Mouse (Mus musculus) heart, embryonic 12.5 days (tissue): ENCODE measurements around the gene Dcpp3. TPM values are rescaled to one million over a fixed set of nuclear protein-coding genes. Genes with fewer than 3 reads are reported as not detected.
A peak's percentile ranks its signal among the peaks of the same experiment; 100 is the strongest.
"Not testable (repeated sequence)": the region's sequence is repeated elsewhere in the genome, so short reads cannot be mapped to it uniquely, and the experiment has no call there.

Source experiments
- ATAC-seq: fragments of 200-750 bp; cut with Nextera tagmentation; 2 replicates; pipeline ENCODE4 v1.8.0; 2017; ENCODE audit warnings: moderate TSS enrichment, moderate library complexity; ENCODE audit not compliant: insufficient number of reproducible peaks, low FRiP score
- H3K27ac ChIP-seq: fragments of 300-500 bp; sonication (generic); 2 replicates; pipeline ENCODE4 v1.5.1; 2016; ENCODE audit warnings: mild to moderate bottlenecking, moderate library complexity; ENCODE audit not compliant: poor library complexity, severe bottlenecking
- H3K27me3 ChIP-seq: fragments of 300-500 bp; sonication (generic); replicated peaks from 2 replicates; pipeline ENCODE4 v1.6.1; 2016; ENCODE audit warnings: mild to moderate bottlenecking, moderate library complexity
- H3K36me3 ChIP-seq: fragments of 300-500 bp; sonication (generic); 2 replicates; pipeline ENCODE4 v1.6.1; 2016; ENCODE audit warnings: mild to moderate bottlenecking, moderate library complexity
- H3K4me1 ChIP-seq: fragments of 300-500 bp; sonication (generic); replicated peaks from 2 replicates; pipeline ENCODE4 v1.6.1; 2016; ENCODE audit warnings: mild to moderate bottlenecking
- H3K4me2 ChIP-seq: fragments of 300-500 bp; sonication (generic); 2 replicates; pipeline ENCODE4 v1.6.1; 2016; ENCODE audit warnings: mild to moderate bottlenecking, moderate library complexity
- H3K4me3 ChIP-seq: fragments of 300-500 bp; sonication (generic); 2 replicates; pipeline ENCODE4 v1.5.1; 2016; ENCODE audit warnings: mild to moderate bottlenecking
- H3K9ac ChIP-seq: fragments of 300-500 bp; sonication (generic); 2 replicates; pipeline ENCODE4 v1.6.1; 2016; ENCODE audit warnings: mild to moderate bottlenecking, moderate library complexity
- H3K9me3 ChIP-seq: fragments of 300-500 bp; sonication (generic); replicated peaks from 2 replicates; pipeline ENCODE4 v1.6.1; 2016; ENCODE audit warnings: mild to moderate bottlenecking, moderate library complexity
- WGBS: fragments of 180-500 bp; shearing (Covaris S2); methylation state at CpG from one replicate; pipeline ENCODE4 v1.1.7; 2016; 5-methylcytosine and 5-hydroxymethylcytosine counted together
- polyA plus RNA-seq: library from polyadenylated mRNA; unstranded; fragments of >200 nt; fragmentation: Nextera tagmentation; extraction: Ambion mirVana; gene quantifications from 2 replicates; pipeline ENCODE4 v1.2.1, GENCODE M21; 2016

The Dcpp3 gene
- polyA plus RNA-seq, 1 experiment from 2014 or later = not detected

DNA sequence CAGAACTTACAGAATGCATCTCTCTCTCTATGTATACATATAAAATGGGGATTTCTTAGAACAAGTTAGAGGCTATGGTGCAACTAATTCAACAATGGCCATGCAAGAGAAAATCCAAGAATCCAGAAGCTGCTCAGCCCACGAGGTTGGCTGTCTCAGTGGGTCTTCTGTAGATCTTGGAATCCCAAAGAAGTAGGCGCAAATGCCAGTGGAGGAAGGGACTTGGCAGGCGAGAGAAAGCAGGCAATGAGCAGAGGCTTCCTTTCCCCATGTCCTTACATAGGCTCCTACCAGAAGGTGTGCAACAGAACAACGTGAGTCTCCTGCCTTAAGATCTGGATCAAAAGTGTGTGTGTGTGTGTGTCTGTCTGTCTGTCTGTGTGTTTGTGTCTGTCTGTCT lies 30.2 kb downstream of the Dcpp3 start:
- not testable (repeated sequence) for H3K27ac ChIP-seq
- 75% methylated on average over 4 of the region's 4 CpGs for WGBS

DNA sequence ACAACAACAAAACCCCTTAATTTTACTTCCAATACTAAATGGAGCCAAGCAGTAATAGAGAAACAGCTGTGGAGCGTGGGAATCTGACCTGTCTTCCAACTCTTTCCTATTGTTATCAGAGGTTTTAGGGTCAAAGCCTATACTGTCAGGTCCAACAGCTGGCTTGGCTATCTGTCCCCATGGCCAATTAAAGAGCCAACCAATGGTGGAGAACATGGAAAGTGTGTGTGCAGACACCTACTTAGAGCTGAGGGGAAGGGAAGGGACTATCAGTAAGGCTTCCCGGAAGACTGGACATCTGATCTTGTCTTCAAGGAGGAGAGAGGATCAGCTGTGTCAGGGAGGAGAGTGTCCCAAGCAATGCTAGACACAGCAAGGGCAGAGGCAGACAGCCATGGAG lies 31.8 kb downstream of the Dcpp3 start:
- ATAC-seq = no peak
- 58% methylated on average over 2 of the region's 2 CpGs for WGBS
- H3K36me3 ChIP-seq = no peaks in the 10 kb centered on the region
- no peak overlapping the region for H3K9ac ChIP-seq
- no peaks in the 10 kb centered on the region for H3K4me1 ChIP-seq
- no peak overlapping the region for H3K4me3 ChIP-seq
- no peak overlapping the region for H3K4me2 ChIP-seq
- no peaks in the 10 kb centered on the region for H3K9me3 ChIP-seq
- no peaks in the 10 kb centered on the region for H3K27me3 ChIP-seq
- H3K27ac ChIP-seq = no peak overlapping the region

More for the DNA sequence above, 30.2 kb downstream of the Dcpp3 start:
- not testable (repeated sequence) for H3K36me3 ChIP-seq, H3K9me3 ChIP-seq, H3K9ac ChIP-seq, H3K4me2 ChIP-seq, ATAC-seq, H3K4me1 ChIP-seq, H3K4me3 ChIP-seq, H3K27me3 ChIP-seq

DNA sequence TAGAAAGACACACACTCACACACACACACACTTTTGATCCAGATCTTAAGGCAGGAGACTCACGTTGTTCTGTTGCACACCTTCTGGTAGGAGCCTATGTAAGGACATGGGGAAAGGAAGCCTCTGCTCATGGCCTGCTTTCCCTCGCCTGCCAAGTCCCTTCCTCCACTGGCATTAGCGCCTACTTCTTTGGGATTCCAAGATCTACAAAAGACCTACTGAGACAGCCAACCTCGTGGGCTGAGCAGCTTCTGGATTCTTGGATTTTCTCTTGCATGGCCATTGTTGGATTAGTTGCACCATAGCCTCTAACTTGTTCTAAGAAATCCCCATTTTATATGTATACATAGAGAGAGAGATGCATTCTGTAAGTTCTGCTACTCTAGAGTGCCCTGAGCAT lies 33.6 kb downstream of the Dcpp3 start:
- WGBS = 77% methylated on average over 4 of the region's 4 CpGs
- H3K27ac ChIP-seq, H3K4me3 ChIP-seq, H3K27me3 ChIP-seq, H3K9ac ChIP-seq, ATAC-seq, H3K4me1 ChIP-seq, H3K36me3 ChIP-seq, H3K9me3 ChIP-seq, H3K4me2 ChIP-seq: not testable (repeated sequence)

DNA sequence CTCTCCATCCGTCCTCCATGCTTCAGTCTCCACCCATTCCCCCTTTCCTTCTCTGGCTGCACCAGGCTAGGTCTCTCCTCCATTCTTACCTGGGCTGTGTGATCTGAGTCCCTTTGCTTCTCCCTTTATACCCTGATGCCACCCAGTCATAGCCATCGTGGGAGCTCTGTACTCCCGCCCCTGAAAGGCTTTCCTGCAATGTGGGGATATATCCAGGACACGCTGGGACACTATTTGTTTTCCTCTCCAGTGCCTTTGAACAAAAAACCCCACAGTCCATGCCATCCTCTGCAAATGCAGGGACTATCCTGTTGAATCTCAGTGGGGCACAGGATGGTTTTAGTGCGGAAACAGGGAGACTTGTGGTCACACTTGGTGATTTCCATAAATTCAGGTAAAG lies 37.9 kb downstream of the Dcpp3 start, which contains the start of gene Sbpl:
Sbpl (minus strand) TSS at position 101 of the 400 bp plus-strand sequence.
- ATAC-seq = no peak
- Histone ChIP-seq H3K36me3 (no peaks in the 10 kb centered on the region), H3K9me3 (no peaks in the 10 kb centered on the region), H3K4me1 (no peaks in the 10 kb centered on the region), H3K4me2 (no peak within 1 kb of the TSS), H3K27me3 (0 out of 2 replicates have a peak, but pooled peaks cover 5% of the 10 kb centered on the region), H3K9ac (no peak within 1 kb of the TSS), H3K4me3 (no peak within 1 kb of the TSS), H3K27ac (no peak within 1 kb of the TSS)
- WGBS = 78% methylated on average over 5 of the region's 5 CpGs

DNA sequence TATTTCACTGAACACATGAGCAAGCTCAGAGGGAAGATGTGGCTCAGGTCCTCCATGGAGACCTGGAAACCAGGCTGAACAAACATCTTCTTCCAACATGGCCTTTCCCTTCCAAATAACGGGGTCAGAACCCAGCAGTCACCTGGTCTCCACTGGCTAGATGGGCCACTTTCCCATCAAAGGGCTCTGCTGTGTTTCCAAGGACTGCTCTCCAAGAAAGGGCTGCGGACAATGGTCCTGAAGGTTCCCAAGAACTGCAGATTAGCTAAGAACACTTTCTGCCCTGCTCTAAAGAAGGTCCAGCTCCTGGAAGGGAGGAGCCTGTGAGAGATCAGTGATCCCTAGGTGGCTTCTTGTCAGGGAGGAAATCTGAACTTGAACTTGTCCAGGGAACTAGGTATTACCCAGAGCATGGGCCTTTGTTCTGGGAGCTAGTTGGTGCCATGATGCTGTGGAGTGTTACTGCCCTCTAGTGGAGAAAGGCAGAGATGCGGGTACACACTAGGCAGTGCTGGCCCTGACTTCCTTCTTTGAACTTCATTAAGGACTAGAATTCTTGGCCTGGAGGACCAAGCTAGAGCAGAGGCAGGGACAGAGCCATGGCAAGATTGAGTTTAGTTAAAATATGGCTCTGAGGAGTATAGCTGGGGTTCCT lies 43.0 kb downstream of the Dcpp3 start:
- ATAC-seq = peak; percentile 70
- Histone ChIP-seq H3K4me1 (no peaks in the 10 kb centered on the region), H3K9me3 (no peaks in the 10 kb centered on the region), H3K27me3 (0 out of 2 replicates have a peak, but pooled peaks cover 2% of the 10 kb centered on the region), H3K27ac (no peak overlapping the region), H3K9ac (no peak overlapping the region), H3K36me3 (no peaks in the 10 kb centered on the region), H3K4me3 (no peak overlapping the region), H3K4me2 (no peak overlapping the region)
- WGBS = 37% methylated on average over 3 of the region's 3 CpGs

DNA sequence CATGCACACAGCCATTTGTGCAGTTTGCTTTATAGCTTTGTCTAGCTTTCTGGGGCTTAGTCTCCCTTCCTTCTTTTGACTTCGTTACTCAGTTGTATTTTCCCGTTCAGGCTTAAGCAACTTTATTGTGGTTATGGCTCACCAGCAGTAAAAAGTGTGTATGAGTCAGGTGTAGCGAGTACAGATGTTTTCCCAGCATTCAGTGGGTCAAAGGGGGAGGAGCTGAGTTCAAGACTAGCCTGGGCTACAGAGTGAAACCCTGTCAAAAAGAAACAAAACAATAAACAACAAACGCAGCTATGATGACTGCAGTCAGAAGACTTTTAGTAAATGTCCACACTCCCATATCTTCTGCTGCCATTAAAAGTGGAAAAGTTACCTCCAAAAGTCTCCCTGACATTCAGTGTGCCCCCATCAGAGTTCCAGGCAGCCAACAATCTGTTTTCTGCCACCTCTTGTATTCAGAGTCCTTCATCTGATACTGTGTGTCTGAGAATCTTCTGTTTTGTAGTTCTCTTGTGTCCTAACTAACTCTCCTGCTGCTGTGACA lies 44.4 kb downstream of the Dcpp3 start:
- H3K4me2 ChIP-seq = no peak overlapping the region
- 73% methylated on average over 4 of the region's 4 CpGs for WGBS

DNA sequence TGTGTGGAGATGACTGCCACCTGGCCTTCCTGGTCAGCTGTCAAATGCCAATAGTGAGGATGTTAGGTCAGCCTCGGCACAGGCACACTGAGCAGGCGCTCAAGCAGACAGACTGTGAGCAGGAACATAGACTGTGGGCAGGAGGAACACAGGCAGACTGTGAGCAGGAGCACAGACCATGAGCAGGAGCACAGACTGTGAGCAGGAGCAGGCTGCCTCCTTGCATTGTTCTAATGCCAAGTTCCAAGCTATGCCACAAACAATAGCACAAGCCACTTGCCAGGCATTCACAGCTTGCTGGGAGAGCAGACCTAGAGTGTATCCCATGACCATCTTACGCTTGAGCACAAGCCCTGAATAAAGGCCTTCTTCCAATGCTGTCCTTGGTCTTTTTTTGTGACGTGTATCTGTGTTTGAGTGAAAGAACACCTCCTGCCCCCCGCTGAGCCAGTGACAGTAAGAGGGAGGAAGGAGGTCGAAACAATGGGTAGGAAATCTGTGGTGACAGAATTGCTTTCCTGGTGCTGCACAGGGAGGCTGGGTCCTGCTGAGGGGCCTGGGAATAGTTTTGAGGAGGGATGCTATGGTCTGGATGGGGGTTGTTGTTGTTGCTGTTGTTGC lies 48.7 kb downstream of the Dcpp3 start:
- ATAC-seq = no peak
- WGBS = 40% methylated on average over 6 of the region's 6 CpGs
- H3K9ac ChIP-seq = no peak overlapping the region

More for the DNA sequence above, 44.4 kb downstream of the Dcpp3 start:
- Histone ChIP-seq H3K36me3 (no peaks in the 10 kb centered on the region), H3K27ac (no peak overlapping the region), H3K4me3 (no peak overlapping the region), H3K4me1 (no peaks in the 10 kb centered on the region), H3K9me3 (no peaks in the 10 kb centered on the region), H3K9ac (no peak overlapping the region), H3K27me3 (no peaks in the 10 kb centered on the region)
- no peak for ATAC-seq

DNA sequence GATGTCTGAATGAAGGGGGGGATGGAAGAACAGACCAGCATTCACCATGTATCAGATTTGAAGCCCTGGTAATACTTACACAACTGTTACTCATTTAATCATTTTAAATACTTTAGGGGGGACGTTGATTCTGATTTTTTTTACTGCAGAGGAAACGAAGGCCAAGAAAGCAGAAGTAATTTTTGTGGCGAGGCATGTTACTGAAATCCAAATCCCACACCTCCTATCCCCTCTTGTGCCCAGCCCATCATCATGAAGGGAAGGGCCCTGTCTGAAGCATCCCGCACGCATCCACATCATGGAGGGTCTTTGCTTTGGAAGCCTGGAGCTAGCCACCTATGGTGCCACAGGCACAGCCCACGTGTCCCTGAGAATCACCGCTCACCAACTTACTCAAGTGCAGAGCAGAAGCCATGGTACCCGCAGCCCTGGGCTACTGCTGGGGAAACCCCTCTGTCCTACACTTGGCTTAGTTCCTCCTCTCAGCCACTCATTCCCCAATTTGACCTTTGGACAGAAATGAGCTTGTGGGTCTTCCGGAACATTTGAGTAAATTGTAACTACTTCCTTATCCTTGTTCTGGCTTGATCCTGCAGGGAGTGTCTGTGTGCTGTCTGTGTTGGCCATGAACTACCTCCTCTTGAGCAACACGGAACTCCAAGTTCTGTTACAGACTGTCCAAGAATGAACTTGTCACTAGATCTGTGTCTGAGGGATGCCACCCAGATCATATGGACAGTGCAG lies 49.6 kb downstream of the Dcpp3 start:
- H3K36me3 ChIP-seq = no peaks in the 10 kb centered on the region
- WGBS = 78% methylated on average over 10 of the region's 10 CpGs
- no peaks in the 10 kb centered on the region for H3K27me3 ChIP-seq
- H3K27ac ChIP-seq = no peak overlapping the region
- no peaks in the 10 kb centered on the region for H3K4me1 ChIP-seq
- no peak for ATAC-seq
- H3K9me3 ChIP-seq = no peaks in the 10 kb centered on the region
- H3K9ac ChIP-seq = no peak overlapping the region
- H3K4me2 ChIP-seq = no peak overlapping the region
- no peak overlapping the region for H3K4me3 ChIP-seq

More for the DNA sequence above, 48.7 kb downstream of the Dcpp3 start:
- no peaks in the 10 kb centered on the region for H3K27me3 ChIP-seq
- H3K36me3 ChIP-seq = no peaks in the 10 kb centered on the region
- H3K9me3 ChIP-seq = no peaks in the 10 kb centered on the region
- H3K4me2 ChIP-seq = no peak overlapping the region
- H3K4me3 ChIP-seq = no peak overlapping the region
- H3K4me1 ChIP-seq = no peaks in the 10 kb centered on the region
- no peak overlapping the region for H3K27ac ChIP-seq

DNA sequence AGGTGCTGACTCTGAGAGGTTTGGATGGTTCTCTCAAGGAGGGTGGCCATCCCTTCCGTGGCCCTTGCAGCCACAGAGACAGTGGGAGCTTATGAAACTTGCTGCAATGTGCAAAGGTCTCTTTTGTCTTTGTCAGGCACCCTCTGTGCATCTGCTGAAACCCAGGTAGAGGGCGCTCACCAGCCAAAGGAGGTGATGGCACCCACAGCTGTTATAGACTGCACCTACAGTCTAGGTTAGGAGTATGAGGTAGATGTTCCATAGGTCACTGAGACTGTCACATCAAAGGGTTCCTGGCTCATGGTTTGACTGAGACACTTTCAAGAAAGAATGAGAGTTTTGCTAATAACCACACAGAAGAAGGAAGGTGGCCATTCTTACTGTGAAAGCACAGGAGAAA lies 51.5 kb downstream of the Dcpp3 start:
- no peak overlapping the region for H3K4me3 ChIP-seq
- H3K4me1 ChIP-seq = no peaks in the 10 kb centered on the region
- no peaks in the 10 kb centered on the region for H3K27me3 ChIP-seq
- ATAC-seq = no peak
- H3K27ac ChIP-seq = no peak overlapping the region
- no peak overlapping the region for H3K4me2 ChIP-seq
- no peak overlapping the region for H3K9ac ChIP-seq
- WGBS = 54% methylated on average over 2 of the region's 2 CpGs
- no peaks in the 10 kb centered on the region for H3K9me3 ChIP-seq
- no peaks in the 10 kb centered on the region for H3K36me3 ChIP-seq
